Mouse (Mus musculus) myocyte (in vitro differentiated cells): ENCODE measurements around the gene Lcp1.

Experiments
- E2F4 ChIP-seq: IDR thresholded peaks from one replicate; pipeline ENCODE4 v1.6.1; 2011; ENCODE audit warnings: mild to moderate bottlenecking, control low read depth, moderate library complexity; ENCODE audit not compliant: insufficient read depth
- MYOD1 ChIP-seq, 3 experiments: IDR thresholded peaks; one replicate each; pipeline ENCODE4 v1.6.1; 2011; ENCODE audit warnings: control low read depth in 2 of 3, low read depth in 2 of 3, mild to moderate bottlenecking in 2 of 3, moderate library complexity in 1 of 3; ENCODE audit not compliant: insufficient read length in 2 of 3, control insufficient read depth in 1 of 3
- POLR2A ChIP-seq: IDR thresholded peaks from one replicate; pipeline ENCODE4 v1.6.1; 2011; ENCODE audit warnings: low read depth, mild to moderate bottlenecking, control low read depth, moderate library complexity; ENCODE audit not compliant: insufficient read length
- REST ChIP-seq: IDR thresholded peaks from one replicate; pipeline ENCODE4 v1.6.1; 2011; ENCODE audit warnings: mild to moderate bottlenecking, control low read depth, moderate library complexity; ENCODE audit not compliant: insufficient read depth, insufficient read length
- USF1 ChIP-seq: IDR thresholded peaks from one replicate; pipeline ENCODE4 v1.6.1; 2011; ENCODE audit warnings: low read depth, mild to moderate bottlenecking, control low read depth, moderate library complexity

DNA sequence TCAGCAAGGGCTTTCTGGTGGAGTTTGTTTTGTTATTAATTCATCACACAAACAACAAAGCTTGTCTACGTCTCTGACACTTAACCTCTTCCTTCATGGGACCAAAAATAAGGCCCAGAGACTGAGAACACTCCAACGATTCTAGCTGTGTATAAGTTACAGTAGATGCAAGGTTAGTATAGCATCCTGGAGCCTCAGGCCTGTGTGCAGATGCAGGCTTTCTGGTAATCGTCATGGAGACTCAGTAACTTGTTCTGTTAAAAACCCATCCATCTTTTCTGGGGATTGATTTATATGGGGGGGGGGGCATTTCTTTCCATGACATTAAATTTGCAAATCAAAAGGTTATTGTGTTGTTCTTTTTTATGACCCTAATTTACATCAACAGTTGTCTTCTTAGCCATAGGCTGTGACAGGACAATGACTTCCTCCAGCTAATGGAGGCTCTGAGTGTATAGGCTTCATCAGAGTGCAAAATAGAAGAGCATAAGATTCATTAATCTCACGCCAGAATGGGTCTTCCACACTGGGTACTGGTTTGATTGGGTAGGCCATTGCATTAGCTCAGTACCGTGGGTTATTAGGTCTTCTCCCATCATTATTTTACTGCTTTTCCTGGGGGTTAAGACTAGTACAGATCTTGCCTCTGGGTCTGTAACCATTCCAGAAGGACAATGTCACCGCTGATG lies 74.6 kb downstream of the Lcp1 start:
- TF ChIP-seq POLR2A (no peak), REST (no peak), USF1 (no peak), E2F4 (no peak), MYOD1 (IDR thresholded peaks at IDR 0.05; ENCODE audit: control insufficient read depth in 1 of 3, insufficient read length in 2 of 3, low read depth in 2 of 3) (no peak)
